Mouse (Mus musculus): ENCODE data around the gene Hkdc1. TPM values are rescaled to one million over a fixed set of nuclear protein-coding genes. Genes with fewer than 3 reads are reported as not detected.

The Hkdc1 gene
- polyA plus RNA-seq, 1 experiment from 2014 or later = 0.13 TPM

DNA sequence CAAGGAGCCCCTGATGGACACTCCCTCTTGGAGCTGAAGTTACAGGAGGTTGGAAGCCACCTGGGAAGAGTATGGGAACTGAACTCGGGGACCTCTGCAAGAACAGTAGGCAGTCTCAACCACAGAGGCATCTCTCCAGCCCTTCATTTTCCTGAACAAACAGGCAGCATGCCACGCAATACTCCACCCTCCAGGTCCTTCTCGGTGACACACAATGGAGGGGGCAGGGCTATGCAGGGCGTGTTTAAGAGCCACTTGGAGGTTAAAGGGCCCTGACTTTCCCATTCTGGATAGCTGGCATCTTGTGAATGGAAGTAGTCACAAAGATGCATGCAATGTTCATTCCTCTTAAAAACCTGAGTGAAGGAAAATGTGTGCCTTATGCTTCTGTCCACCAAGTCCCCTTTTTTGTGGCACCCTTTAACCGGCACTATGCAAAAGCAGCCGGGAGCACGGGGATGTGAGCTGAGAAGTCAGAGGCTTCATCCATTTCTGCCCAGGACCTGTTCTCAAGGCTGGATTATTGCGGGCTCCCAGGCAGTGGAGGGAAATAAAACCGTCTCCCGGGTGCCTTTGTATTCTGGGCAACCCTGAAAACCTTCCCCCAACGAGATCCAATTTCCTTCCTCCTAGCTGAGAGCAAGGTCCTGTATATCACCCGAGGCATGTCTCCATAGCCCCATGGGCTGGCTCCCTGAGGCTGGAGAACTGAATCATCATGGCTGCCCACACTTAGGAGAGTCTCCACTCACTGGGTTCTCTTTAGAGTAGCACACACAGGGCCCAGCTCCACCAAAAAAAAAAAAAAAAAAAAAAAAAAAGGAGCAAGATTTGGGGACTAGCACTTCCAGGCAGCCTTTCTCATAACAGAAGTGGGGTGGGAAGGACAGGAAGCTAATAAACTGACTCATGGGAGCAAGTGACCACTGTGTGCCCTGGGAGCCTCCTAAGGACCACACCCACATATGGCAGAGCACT, 85.4 kb downstream of the Hkdc1 start:
- no peaks in the 10 kb centered on the region for H3K9me3 ChIP-seq (replicated peaks)
- H3K27me3 ChIP-seq = no peaks in the 10 kb centered on the region
- H3K4me1 ChIP-seq (replicated peaks) = peaks cover 80% of the 10 kb centered on the region
- peak overlapping the region; percentile 96 for H3K27ac ChIP-seq
- ATAC-seq (replicated peaks; ENCODE audit: insufficient number of reproducible peaks, insufficient read depth, low FRiP score, low read depth) = no peak
- H3K36me3 ChIP-seq = no peaks in the 10 kb centered on the region
- H3K4me3 ChIP-seq = 0 out of 2 replicates have a peak overlapping the region, but pooled peaks have one; percentile 14
- peak overlapping the region; percentile 49 for H3K4me2 ChIP-seq
- H3K9ac ChIP-seq = peak overlapping the region; percentile 38; the same call in 1 of the 2 replicates
- 27% methylated on average over 12 of the region's 12 CpGs for WGBS

DNA sequence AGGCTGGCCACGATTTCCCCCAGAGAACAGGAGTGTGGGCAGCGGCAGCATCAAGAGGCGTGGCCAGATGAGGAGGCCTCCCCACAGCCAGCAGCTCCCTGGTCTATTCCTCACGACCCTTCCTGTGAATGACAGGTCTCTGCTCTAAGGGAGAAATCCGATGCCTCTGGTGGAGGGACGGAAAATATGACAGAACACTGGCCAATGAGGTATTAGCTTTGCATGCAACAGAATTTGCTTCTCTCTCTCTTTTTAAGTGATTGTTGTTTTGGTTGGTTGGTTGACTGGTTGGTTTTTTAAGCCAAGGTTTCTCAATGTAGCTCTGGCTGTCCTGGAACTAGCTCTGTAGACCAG, 86.9 kb downstream of the Hkdc1 start:
- WGBS = 10% methylated on average over 6 of the region's 6 CpGs
- ATAC-seq (replicated peaks; ENCODE audit: insufficient number of reproducible peaks, insufficient read depth, low FRiP score, low read depth) = no peak
- Histone ChIP-seq H3K9me3 (replicated peaks) (no peaks in the 10 kb centered on the region), H3K4me3 (no peak overlapping the region), H3K27ac (peak overlapping the region; percentile 96), H3K4me1 (replicated peaks) (peaks cover 83% of the 10 kb centered on the region), H3K9ac (no peak overlapping the region), H3K4me2 (peak overlapping the region; percentile 49), H3K27me3 (no peaks in the 10 kb centered on the region), H3K36me3 (no peaks in the 10 kb centered on the region)

DNA sequence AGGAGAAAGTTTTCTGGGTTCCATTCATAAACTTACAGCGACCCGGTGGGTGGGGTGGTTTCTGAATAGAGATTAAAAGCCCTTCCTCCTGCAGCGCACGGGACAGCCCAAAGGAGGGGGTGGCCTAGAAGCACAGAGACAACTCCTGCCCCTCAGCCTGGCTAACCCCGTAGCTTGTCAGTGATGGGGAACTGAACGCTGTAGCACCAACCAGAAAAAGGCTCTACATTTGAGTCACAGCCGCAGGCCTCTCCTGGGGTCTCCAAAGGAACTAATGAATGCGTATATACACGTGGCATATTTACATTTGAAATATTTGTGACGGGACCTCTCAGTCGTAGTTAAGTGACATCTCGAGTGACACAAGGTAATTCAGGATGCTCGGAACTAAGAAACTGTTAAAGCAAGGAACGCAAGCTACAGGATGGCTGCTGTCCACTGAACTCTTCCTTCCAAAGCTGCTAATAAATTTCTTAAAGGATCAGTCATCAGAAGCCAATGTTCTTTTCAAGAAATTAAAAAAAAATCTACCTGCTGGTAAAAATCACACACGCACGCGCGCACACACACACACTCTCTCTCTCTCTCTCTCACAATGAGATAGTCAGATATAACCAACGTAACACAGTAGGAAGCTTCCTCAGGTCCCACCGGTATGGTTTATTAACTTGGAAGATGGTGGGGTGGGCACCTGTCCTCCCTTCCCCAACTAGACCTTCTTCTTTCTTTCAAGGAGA, 87.4 kb downstream of the Hkdc1 start:
- no peak overlapping the region for H3K4me3 ChIP-seq
- ATAC-seq (replicated peaks; ENCODE audit: insufficient number of reproducible peaks, insufficient read depth, low FRiP score, low read depth) = no peak
- H3K36me3 ChIP-seq = no peaks in the 10 kb centered on the region
- peak overlapping the region; percentile 49 for H3K4me2 ChIP-seq
- WGBS = 54% methylated on average over 20 of the region's 20 CpGs
- peak overlapping the region; percentile 96 for H3K27ac ChIP-seq
- H3K9ac ChIP-seq = no peak overlapping the region
- no peaks in the 10 kb centered on the region for H3K27me3 ChIP-seq
- peaks cover 87% of the 10 kb centered on the region for H3K4me1 ChIP-seq (replicated peaks)
- H3K9me3 ChIP-seq (replicated peaks) = no peaks in the 10 kb centered on the region

DNA sequence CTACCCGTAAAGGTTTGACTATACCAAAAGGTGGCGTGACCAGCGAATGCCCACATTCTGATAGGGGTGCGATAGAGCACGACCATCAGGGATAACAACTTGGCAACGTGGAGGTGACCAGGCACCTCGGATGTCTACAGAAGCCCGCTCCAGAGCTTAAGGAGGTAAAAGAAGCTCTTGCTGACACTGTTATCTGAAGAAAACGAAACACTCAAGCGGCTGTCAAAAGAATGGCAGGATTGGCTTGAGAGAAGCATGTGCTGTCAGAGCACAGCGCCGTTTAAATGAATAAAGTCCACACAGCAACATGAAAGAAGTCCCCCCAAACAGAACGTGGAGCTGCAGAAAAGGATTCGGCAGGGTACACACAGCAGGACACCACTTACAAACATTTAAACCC, 89.0 kb downstream of the Hkdc1 start:
- no peaks in the 10 kb centered on the region for H3K27me3 ChIP-seq
- ATAC-seq (replicated peaks; ENCODE audit: insufficient number of reproducible peaks, insufficient read depth, low FRiP score, low read depth) = no peak
- no peaks in the 10 kb centered on the region for H3K36me3 ChIP-seq
- H3K4me3 ChIP-seq = peak overlapping the region; percentile 27
- peak overlapping the region; percentile 94 for H3K27ac ChIP-seq
- peak overlapping the region; percentile 16 for H3K9ac ChIP-seq
- peak overlapping the region; percentile 55 for H3K4me2 ChIP-seq
- WGBS = 46% methylated on average over 14 of the region's 14 CpGs
- H3K4me1 ChIP-seq (replicated peaks) = peaks cover 91% of the 10 kb centered on the region
- no peaks in the 10 kb centered on the region for H3K9me3 ChIP-seq (replicated peaks)

Other genes starting within 250 kb of the Hkdc1 start
- 8.9 and 15.3 TPM in 2 replicates for gene Tspan15, start 191.2 kb downstream of the Hkdc1 start, polyA plus RNA-seq (2015; fragmentation: Nextera tagmentation; extraction: Ambion mirVana)
- 0.14 TPM in 1 of 2 replicates, not detected in the other for gene Tacr2, start 170.1 kb downstream of the Hkdc1 start, polyA plus RNA-seq (2015; fragmentation: Nextera tagmentation; extraction: Ambion mirVana)
- gene Hk1, start 42.6 kb downstream of the Hkdc1 start, polyA plus RNA-seq (2015; fragmentation: Nextera tagmentation; extraction: Ambion mirVana) = 186 and 190 TPM in 2 replicates
- 0.48 and 0.57 TPM in 2 replicates for gene 4930507D05Rik, start 27.0 kb upstream of the Hkdc1 start, polyA plus RNA-seq (2015; fragmentation: Nextera tagmentation; extraction: Ambion mirVana)
- gene Supv3l1, start 27.2 kb upstream of the Hkdc1 start, polyA plus RNA-seq (2015; fragmentation: Nextera tagmentation; extraction: Ambion mirVana) = 23.7 and 27.0 TPM in 2 replicates
- 66.7 and 71.3 TPM in 2 replicates for gene Vps26a, start 64.3 kb upstream of the Hkdc1 start, polyA plus RNA-seq (2015; fragmentation: Nextera tagmentation; extraction: Ambion mirVana)
- 11.7 and 21.5 TPM in 2 replicates for gene Srgn, start 105.0 kb upstream of the Hkdc1 start, polyA plus RNA-seq (2015; fragmentation: Nextera tagmentation; extraction: Ambion mirVana)
- gene Kif1bp, start 156.0 kb upstream of the Hkdc1 start, polyA plus RNA-seq (2015; fragmentation: Nextera tagmentation; extraction: Ambion mirVana) = 28.0 and 32.2 TPM in 2 replicates
- 9.7 and 11.1 TPM in 2 replicates for gene Ddx21, start 179.8 kb upstream of the Hkdc1 start, polyA plus RNA-seq (2015; fragmentation: Nextera tagmentation; extraction: Ambion mirVana)
- 85.2 and 86.2 TPM in 2 replicates for gene Ddx50, start 228.7 kb upstream of the Hkdc1 start, polyA plus RNA-seq (2015; fragmentation: Nextera tagmentation; extraction: Ambion mirVana)

Data from heart, embryonic 15.5 days (tissue).